Comparison of ENCODE assay signal across 17 mouse cellular contexts in genomic region chr1:23119406-23119805, GRCm38 (mm10). TPM values are rescaled to one million over a fixed set of nuclear protein-coding genes. Genes with fewer than 3 reads are reported as not detected.
"Had no signal": no experiment of that assay in that cellular context is flagged by ENCODE, and none has a peak within 500 bp of the region (broad histone marks: within the 10 kb centered on the region; RNA-seq: fewer than 3 reads in every experiment).

No protein-coding gene starts in this region.

- ATAC-seq: liver, postnatal 0 days; lung, postnatal 0 days; midbrain, embryonic 15.5 days had no signal

- DNase-seq: kidney, adult 18-20 months; kidney, adult 9 months; kidney, postnatal 14 days; kidney, postnatal 4 days; left cerebral cortex, postnatal 4 days; liver, postnatal 0 days; lung, embryonic 14.5 days; thymus, adult 2 months; thymus, postnatal 14 days; thymus, postnatal 4 days had no signal

RNA-seq across cellular contexts. Expression of gene 4933415F23Rik, which starts 17.4 kb away (rescaled TPM):
- total RNA-seq: layer of hippocampus, adult 18-20 months; layer of hippocampus, postnatal 14 days; left cerebral cortex, adult 18-20 months; left cerebral cortex, postnatal 10 days; left cerebral cortex, postnatal 4 days; megakaryocyte, adult 5-6 weeks had no signal
